Mouse (Mus musculus) frontal cortex, postnatal 25 days (tissue): Measurements from ENCODE around the gene Cux1.

Experiments used
- DNase-seq, 2 experiments: peaks; one replicate each; pipeline ENCODE4 v3.0.0; 2022; ENCODE audit warnings: low spot score in 2 of 2

Cux1 gene

DNA sequence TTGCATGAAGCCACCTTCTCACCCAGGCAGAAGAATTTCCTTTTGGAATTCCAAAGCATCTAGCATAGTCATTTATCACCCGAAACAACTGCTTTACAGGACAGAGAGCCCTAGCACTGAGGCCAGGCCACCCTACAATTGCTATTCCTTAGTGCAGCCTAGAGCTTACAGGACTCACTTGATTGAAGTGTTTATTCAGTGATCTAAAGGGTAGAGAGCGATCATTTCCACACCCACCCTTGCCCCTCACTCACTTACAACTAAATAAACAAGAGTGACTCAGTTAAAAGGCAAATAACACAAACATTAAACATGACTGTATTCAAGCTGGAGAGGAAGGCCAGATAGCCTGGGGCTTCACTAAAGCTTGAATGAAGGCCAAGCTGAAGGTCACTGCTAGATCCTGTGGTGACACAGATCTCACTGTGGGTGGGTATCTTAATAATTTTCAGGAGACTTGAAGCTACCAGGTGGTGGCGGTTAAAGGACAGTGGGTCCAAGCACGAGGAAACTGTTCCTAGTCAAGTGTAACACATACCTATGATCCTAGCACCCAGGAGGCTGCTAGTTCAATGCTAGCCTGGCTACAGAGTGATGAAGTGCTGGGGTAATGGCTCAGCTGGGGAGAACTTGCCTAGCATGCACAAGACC, 140.0 kb downstream of the Cux1 start:
- no peak for DNase-seq

DNA sequence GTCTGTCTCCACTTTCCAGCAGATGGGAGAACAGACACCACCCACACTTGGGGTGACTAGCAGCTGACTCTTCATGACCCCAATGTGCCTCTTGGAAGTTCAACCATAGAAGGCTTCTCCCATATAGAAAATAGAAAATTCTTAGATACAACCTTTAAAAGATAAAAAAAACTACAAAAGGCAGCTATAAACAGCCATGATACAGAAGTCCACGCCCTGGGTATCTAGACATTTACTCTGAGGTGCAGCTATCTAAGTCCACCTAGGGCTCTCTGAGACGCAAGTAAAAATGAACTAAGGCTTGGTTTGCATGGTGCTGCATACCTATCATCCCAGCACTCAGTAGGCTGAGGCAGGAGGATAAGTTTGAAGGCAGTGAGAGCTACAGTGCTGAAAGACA, 144.3 kb downstream of the Cux1 start:
- no peak for DNase-seq

DNA sequence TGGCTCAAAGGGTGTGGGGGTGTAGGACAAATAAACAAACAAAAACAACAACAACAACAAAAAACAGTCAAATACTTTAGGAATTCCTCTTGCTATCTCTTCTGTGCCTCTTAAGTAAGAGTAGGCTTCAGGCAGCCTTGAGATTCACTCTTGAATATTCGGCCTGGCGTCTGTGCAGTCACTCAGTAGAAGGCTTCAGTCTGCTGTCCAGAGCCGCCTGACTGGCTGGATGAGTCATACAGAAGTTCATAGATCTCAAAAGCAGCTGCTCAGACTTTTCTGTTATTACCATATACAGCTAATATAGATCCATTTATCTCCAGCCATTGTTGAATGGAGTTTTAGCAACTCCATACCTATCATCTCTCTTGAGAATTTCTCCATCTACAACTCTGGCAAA, 145.4 kb downstream of the Cux1 start:
- DNase-seq, result no peak

DNA sequence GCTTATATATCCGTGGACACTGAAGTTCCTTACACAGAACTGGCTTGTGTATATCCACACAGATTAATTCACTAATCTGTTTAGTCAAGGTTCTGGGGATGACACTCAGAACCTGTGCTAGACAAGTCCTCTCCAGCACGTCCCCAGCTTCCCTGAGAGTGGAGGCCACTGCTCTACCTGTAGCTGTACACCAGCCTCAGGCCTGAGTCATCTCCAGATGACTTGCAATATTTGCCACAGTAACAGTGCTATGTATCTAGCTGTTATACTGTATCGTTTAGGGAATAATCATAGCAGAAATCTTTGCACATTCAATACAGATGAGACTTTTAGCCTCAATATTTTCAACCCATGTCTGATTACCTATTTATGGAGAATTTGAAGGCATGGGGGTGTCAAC, 146.0 kb downstream of the Cux1 start:
- no peak for DNase-seq

DNA sequence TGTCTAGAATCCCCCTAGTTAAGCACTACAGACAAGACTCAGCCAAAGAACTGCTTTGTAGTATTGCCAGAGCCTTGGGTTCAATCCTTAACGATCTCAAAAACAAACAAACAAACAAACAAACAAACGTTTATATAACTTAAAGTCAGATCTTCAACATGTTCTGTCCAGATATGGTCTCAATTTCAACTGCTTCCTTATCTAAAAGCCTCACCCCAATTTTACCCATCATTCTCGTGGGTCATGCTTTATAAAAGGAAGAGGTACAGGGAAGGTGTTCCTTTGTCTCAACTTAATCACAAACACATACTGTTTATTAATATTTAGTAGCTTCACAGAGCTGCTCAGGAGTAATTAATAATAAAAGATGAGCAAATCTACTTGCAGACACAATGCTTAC, 146.9 kb downstream of the Cux1 start:
- DNase-seq, result no peak

DNA sequence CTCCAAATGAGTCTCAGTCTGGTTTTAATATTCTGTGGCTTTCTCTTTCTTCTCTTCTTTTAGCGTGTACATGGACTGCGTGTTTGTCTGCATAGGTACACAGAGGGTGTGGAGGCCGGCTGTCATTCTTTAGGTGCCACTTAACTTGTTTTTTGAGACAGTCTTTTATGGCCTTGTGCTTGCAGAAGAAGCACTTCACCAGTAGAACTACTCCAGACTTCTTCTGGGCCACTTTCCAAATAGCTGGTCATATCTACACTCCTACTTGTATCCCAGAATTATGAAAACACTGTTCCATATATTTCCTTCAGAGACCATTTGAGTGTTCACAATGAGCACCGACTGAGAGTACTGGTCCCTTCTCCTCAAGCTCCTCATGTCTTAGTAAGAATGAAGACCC, 149.4 kb downstream of the Cux1 start:
- no peak for DNase-seq

DNA sequence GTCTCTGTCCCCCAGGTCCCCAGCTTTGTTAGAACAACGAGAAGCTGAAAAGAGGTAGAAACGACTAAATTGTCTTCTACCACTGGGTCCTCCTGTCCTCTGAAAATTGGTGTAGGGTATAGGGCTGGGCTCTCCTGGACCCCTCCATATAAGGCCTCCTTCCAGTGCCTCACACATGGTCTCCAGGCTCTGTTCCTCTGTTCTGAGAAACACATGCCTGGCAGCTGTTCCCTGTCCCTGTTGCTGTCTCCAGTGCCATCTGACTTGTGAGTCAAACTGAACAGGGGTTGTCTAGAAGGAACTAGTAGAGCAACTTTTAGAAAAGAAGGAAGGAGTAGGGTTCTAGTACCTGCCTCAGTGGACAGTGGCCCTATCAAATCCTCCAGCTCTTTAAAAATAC, 152.8 kb downstream of the Cux1 start:
- no peak for DNase-seq

DNA sequence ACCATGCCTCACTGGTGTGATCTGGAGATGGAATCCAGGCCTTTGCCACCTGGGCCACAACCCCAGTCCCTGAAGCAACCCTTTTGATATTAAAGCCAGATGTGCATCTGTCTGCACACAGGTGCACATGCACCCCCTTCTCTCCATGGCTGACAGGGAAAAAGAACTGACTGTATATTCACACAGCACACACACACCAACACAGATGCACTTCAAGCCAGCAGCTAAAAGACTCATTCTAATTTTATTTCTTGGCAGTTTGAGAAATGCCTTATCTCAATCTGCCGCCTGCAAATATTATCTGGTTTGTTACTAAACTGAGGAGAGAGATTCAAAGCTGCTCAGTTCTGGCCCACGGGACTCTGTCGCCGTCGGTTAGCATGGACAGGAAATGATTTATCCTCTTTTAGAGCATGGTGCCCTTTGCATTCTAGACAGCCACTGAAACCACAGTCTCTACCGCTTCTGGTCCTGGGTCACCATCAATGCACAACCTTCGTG, 156.6 kb downstream of the Cux1 start:
- no peak for DNase-seq

DNA sequence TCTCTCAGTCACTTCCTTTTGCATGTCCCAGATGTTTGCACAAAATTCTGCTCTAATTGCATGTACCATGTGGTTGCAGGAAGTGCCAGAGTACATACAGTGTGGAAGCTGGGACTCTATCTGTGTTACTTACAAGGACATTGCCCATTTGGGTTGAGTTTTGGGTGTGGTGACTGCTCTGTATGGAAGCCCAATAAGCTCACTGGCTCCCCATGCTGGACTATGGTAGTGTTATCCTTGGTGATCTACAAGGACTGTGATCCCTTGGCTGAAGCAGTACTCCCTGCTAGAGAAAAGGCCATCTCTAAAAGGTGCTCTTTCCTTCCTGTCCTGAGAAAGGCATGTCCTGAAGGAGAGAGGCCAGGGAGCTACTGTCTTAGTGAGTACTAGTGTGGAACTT, 160.9 kb downstream of the Cux1 start:
- no peak for DNase-seq

DNA sequence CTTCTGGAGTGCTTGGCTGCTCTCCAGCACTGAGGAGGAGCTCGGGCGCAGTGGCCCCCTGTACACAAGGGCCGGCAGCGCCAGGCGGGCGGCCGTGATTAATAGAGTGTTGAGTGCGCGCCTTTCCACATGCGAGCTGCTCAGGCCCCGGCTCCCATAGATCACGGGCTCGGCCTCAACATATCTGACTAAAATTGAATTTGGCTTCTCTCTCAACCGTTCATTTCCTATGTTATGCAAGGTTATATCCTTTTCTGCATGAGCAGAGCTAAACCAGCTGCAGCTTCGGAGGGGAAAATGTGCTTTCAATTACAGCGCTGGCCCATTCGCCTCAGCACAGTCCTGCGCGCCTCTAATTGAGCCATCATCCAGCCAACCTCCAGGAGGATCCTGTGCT, 163.7 kb downstream of the Cux1 start:
- DNase-seq, result no peak

DNA sequence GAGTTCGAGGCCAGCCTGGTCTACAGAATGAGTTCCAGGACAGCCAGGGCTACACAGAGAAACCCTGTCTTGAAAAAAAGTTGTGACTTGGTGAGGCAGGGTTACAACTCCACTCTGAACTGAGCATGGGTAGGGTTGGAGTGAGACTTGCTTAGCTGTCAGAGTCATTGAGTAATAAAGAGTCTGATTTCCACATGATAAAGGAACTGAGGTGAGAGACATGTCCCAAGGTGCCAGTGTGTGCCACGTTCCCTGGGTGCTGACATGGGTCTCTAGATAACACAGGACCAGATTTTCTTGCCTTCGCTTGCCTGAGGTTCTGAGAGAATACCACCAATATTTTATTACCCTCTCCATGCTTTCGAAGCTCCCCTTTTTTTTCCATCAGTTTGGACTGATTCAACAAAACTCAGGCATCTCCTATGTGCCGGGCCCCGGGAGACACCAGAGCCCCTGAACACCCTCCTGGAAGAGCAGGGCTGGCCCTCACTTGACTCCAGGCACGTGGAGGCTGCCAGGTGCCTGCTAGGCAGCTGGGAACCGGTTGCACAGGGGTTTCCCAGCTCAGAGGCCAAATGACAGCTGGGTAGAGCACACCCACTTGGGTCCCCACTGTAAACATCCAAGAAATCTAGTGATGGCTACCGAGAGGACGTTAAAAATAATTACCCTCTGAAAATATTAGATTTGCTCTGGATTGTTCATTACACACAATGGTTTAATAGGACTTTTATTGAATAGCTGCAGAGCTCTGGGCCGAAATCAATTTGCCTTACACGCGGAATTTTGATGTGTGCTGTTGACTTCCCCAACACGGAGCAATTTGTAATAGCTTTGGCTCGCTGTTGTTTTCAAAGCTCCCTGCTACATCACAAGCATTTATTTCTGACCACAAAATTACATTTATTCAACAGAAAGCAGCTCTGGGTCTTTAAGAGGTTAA, 164.4 kb downstream of the Cux1 start:
- no peak for DNase-seq

DNA sequence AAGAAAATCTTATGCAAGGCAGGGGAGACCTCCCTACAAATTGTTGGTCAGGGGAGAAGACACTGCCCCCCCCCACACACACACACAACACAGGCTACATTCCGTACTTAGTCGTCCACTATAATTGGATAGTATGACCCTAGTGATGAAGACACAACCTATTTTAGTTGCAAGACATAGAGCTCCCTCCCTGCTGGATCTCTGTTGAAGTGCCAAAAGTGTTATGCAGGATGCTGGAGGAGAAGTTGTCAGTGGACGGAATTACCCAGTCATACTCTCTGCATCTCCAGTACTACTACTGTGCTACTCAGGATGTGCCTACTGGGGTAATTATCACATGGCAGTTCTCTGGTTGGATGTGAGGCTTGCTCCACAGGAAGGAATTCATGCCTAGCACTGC, 168.6 kb downstream of the Cux1 start:
- DNase-seq, result no peak

DNA sequence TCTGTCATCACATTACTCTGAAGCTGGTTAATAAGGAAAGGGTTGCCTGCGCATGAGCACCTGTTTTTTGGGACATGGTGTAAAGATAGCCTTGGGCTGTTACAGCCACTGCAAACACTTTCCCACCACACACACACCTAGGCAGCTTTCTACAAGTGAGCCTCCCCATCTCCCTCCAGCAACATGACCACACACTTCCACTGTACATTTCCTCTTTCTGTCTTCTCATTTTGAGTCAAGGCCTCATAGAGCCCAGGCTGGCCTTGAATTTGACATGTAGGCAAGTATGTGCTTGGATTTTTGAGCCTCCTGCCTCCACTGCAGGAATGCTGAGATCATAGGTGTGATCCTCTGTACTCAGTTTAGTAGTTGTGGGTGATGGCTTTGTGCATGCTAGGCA, 170.6 kb downstream of the Cux1 start:
- DNase-seq, result no peak

DNA sequence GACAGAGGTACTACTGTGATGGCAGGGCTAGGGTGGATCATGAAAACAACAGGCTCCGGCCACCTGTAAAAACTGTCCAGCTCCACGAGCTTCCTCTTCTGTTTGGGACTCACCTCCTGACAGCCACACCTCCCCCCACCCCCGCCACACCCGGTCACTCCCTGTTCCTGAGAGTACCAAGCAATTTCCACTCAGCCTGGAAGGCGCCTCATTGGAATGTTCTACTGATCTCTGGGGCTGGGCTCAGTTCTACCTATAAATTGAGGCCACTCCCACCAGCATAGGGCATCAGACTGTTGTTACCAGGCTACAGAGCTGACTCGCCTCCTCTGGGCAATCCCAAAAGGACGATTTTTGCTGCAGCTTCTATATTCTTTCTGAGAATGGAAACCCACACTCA, 171.0 kb downstream of the Cux1 start:
- DNase-seq, result no peak

DNA sequence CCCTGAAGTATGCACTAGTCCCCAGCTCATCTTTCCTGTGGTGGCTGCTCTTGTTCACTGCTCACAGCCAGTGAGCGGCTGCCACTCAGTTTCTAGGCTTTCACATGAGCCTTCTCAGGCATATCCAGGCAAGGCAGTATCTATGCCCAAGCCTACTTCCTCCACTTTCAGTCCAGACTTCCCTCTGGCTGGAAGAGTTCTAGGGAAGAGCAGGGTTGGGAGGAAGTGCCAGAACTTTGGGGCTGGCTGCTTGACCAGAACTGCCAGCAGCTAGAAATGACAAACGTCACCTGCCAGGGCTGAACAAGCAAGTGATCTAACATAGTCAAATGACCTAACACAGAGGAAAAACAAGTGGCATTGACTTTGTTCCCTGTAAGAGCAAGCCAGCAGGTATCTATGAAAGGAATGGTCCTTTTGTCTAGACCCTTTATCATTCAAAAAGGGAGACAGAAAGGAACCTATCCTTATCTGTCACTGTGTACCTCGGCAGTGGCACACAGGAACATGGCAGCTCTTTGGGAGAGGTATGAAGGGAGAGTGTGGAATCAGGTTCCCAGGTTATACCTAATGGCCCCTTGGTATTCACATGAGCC, 171.6 kb downstream of the Cux1 start:
- DNase-seq, result no peak

DNA sequence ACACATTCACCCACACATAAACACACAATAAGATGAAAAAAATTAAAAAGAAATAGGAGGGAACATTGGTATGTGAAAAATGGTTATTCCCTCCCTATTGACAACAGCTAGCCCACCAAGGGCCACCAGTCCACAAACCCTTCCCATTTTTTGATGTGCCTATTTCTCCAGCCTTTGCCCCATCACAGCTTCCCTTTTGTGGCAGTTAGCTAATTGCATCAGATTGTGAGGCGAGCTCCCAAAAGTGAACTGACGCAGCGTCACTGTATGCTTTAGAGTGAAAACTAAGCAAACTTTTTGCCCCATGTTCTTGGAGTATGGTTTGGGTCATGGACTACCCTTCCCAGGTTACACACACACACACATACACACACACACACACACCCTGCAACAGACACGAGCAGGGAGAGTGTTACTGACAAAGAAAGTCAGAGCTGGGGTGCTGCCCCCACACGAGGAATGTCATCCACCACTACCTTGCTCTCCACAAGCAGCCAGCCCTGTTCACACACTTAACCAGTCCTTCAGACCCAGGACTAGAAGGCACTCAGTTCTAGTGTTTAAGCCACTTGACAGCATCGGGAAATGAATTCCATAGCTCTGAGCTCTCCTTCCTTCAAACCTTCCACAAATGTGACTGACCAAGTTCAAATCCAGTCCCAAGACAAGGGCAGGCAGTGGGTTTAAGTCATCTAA, 172.6 kb downstream of the Cux1 start:
- DNase-seq, result no peak

DNA sequence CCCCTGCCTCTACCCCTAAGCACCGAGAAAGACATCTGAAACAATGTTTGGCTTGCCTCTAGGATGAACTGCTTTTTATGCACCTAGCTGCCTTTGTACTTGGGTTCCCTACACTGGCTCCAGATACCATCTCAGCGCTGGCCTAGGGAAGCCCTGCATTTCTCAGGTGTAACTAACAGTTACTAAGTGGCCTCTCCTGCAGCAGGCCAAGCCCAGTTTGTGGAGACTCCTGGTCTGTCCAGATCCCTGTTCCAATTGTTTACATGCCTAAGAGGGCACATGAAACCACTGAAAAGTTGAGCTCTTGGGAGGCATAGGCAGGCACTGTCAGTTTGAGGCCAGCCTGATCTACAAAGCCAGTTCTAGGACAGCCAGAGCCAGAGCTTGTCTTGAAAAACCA, 173.7 kb downstream of the Cux1 start:
- no peak for DNase-seq

DNA sequence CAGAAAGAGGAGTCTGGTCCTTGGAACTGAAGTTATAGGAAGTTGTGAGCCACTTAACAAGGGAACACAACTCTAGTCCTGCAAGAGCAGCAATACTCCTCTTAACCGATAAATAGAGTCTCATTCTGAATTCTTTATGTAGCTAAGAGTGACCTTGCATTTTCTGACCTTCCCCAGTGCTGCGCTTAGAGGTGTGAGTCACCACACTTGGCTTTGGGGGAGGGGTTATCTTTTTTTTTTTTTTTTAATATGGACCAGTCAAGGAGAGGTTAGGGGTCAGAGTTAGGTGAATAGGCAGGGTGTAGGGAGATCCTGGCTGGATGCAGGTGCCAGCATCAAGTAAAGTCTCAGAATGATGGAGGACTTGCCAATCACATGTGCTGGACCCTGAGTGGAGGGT, 180.5 kb downstream of the Cux1 start:
- DNase-seq, result no peak

DNA sequence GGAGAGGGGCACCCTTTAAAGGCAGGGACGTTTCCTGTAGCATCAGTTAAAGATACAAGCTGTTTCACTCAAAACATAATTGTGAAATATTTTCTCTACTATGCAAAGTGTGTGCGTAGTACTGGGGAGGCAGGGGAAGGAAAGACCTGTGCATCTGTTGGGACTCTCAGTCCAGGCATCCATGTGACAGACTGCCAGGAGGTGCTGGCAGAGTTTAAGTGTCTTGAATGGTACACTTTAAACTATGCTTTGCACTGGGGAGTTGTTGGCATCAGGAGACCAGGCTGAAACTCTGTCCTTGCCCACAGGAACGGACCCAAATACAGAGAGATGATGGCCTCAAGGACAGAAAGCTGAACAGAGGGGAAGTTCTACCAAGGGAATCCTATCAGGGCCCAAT, 182.1 kb downstream of the Cux1 start:
- DNase-seq, result no peak

DNA sequence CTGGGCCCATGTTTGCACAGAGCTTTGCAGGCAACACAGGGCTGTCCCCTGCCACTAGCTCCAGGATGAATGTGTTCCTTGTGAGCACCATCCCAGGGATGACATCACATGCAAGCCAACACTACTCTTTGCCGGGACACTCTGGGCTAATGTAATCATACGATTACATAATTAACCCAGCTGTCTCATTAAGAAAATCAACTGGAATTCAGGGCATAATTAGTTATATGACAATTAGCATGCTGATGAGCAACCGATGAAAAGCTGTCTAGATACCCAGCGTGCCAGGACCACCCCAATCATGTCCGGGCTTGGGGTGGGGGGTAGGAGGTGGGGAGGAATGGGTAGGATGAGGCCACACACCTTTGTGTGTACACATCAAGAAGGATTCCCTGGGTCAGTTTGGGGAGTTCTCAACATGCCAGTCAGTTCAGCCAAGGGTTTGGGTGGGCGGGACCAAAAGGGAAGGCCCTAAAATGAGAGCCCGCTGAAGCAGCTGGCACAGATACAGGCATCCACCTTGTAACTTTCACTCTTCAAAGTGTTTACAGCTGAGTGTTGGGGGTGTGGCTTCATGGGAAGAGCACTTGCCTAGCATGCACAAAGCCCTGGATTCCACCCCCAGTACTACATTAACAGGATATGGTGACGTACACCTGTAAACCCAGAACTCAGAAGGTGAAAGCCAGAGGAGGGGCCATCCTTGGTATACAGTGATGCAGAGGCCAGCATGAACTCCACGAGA, 184.9 kb downstream of the Cux1 start:
- DNase-seq, result no peak

DNA sequence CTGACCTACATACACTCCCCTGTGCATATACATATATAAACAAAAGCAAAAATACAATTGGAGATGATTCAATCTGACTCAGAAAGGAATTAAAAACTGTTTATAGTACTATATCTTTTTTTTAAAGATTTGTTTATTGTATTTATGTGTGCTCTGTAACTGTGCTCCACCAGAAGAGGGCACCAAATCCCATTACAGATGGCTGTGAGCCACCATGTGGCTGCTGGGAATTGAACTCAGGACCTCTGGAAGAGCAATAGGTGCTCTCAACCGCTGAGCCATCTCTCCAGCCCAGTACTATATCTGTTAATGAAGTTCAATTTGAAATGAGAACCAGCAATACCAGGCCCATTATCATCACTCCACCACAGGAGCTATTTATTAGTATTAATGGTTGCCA, 187.9 kb downstream of the Cux1 start:
- no peak for DNase-seq

DNA sequence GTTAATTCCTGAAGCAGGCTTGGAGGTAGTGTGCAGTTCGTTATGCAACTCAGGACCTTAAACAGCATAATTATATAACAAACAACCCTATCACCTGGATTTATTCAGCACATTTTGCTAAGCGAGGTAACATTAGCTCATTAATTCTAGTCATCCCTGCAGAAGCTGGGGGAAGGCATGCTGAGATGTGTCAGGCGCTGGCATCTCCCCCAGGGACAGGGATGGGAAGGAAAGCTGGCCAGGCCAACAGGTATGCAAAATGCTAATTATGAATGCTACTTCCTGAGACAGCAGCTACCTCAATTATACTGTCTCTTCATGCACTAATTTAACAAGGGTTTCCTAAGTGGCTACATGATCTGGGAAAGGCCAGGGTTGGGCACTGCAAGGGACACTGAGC, 190.2 kb downstream of the Cux1 start:
- no peak for DNase-seq
